In genomic region chr15:3581861-3582806, GRCm38 (mm10) we compare ENCODE assay signal across 8 mouse cellular contexts. TPM values are rescaled to one million over a fixed set of nuclear protein-coding genes. Genes with fewer than 3 reads are reported as not detected.
DNase-seq lines count a peak whose midpoint lies in the region; ATAC-seq and TF ChIP-seq lines count a peak whose summit lies in the region.

No protein-coding gene starts in this region.

- H3K4me3 ChIP-seq in hindbrain, postnatal 0 days (ENCODE audit: low read length), result peak overlapping the region; percentile 81

- no peaks in the 10 kb centered on the region for H3K27me3 ChIP-seq in hindbrain, postnatal 0 days (ENCODE audit: insufficient read depth, low read length)

- WGBS in hindbrain, postnatal 0 days, result 6% methylated on average over 34 of the region's 34 CpGs

- H3K9me3 ChIP-seq in hindbrain, postnatal 0 days (ENCODE audit: low read length), result no peaks in the 10 kb centered on the region

- H3K36me3 ChIP-seq in hindbrain, postnatal 0 days (ENCODE audit: insufficient read depth, low read length), result no peaks in the 10 kb centered on the region

- ATAC-seq in hindbrain, postnatal 0 days, result peak; percentile 65

- DNase-seq in adrenal gland, adult 2 months, result peak; percentile 71
- DNase-seq in embryo, embryonic 10 days (ENCODE audit: low spot score), result peak; percentile 62
- peak; percentile 61 for DNase-seq in gastrocnemius, postnatal 14 days
- peak; percentile 59 for DNase-seq in hindbrain, postnatal 0 days (ENCODE audit: low spot score)
- DNase-seq in left cerebral cortex, adult 8-10 months (ENCODE audit: low spot score in 2 of 2), result peak; percentile 47 to 52
- peak; percentile 64 for DNase-seq in lung, postnatal 36 days
- DNase-seq in right cerebral cortex, adult 2 months (ENCODE audit: low spot score in 2 of 2), result peak; percentile 43 to 59
- DNase-seq in natural killer cell, adult 2 months (ENCODE audit: low spot score in 2 of 2), result no peak

- H3K4me2 ChIP-seq in hindbrain, postnatal 0 days (ENCODE audit: low read depth, low read length), result peak overlapping the region; percentile 88

- H3K27ac ChIP-seq in hindbrain, postnatal 0 days, result peak overlapping the region; percentile 55

- TF ChIP-seq CTCF in hindbrain, postnatal 0 days (IDR thresholded peaks at IDR 0.05; ENCODE audit: low read depth), result no peak

- intact Hi-C loops in gastrocnemius, postnatal 14 days (cut with DNase I; ENCODE audit: low total_unique reads), result loop anchor here (10.0 kb wide), 1 partner anchor 227 kb away; no protein-coding TSS in a partner anchor

- no peaks in the 10 kb centered on the region for H3K4me1 ChIP-seq in hindbrain, postnatal 0 days (ENCODE audit: insufficient read depth, low read length)

- H3K9ac ChIP-seq in hindbrain, postnatal 0 days (replicated peaks; ENCODE audit: low read length), result peak overlapping the region; percentile 37

RNA-seq across cellular contexts. Expression of gene Ghr, which starts 1.2 kb away (rescaled TPM):
- 100 to 1,000 TPM; 175 to 214 TPM for total RNA-seq in adrenal gland, adult 2 months (2021)
- polyA plus RNA-seq in adrenal gland, adult 2 months (2012; rRNA removed), result 17.5 and 32.5 TPM in 2 replicates
- 10 to 100 TPM; 74.9 to 77.6 TPM for total RNA-seq in gastrocnemius, postnatal 14 days (2021)
- 9.7 and 10.5 TPM in 2 replicates for total RNA-seq in hindbrain, postnatal 0 days (2014; rRNA removed)
- polyA plus RNA-seq in hindbrain, postnatal 0 days (2015; fragmentation: Nextera tagmentation; extraction: Ambion mirVana), result 13.1 and 15.8 TPM in 2 replicates
- 10 to 100 TPM; 14.5 to 15.9 (median 14.8) TPM for total RNA-seq in left cerebral cortex, adult 8-10 months (2022)

Comparison
In these comparisons a context has a peak if more than half of its experiments do, and no peak if none do; other contexts are left out.
1. DNase-seq: peak in adrenal gland, adult 2 months (single experiment), embryo, embryonic 10 days (single experiment), gastrocnemius, postnatal 14 days (single experiment), hindbrain, postnatal 0 days (single experiment), left cerebral cortex, adult 8-10 months (2 of 2), lung, postnatal 36 days (single experiment) and right cerebral cortex, adult 2 months (2 of 2); none in natural killer cell, adult 2 months (0 of 2).